ENCODE assay signal across 7 mouse cellular contexts in the genomic region with DNA sequence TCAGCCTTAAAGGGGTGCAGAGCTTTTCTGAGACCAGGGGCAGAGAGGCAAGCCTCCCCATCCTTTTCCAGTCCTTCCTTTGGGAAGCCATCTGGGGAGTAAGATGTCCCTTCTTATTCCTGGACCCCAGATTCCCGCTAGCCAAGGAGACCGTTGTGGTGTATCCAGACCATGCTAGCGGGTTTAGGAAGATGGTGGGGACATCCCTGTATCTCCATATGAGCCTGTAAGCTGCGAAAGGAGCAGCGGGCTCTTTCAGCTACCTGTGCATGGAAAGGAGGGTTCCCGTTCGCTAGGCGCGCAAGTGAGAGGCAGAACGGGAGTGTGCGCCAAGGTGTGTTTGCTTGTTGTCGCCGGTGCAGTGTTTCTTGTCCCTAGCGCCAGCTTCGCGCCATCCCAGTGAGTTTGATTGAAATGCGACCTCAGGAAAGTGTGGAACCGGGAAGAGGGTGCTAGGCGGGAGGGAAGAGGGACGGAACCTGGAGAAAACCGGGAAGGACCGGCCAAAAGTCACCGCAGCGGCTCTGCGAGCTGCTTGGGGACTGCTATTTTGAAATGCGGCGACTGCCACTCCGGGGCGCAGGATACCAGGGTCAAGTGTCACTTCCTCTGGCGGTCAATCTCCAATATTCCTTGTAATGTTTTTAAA. TPM values are rescaled to one million over a fixed set of nuclear protein-coding genes. Genes with fewer than 3 reads are reported as not detected.
A peak's percentile ranks its signal among the peaks of the same experiment; 100 is the strongest.
DNase-seq lines count a peak whose midpoint lies in the region; ATAC-seq and TF ChIP-seq lines count a peak whose summit lies in the region.

No protein-coding gene starts in this region.

- H3K4me1 ChIP-seq in bone marrow macrophage, adult 2 months (ENCODE audit: control insufficient read depth, insufficient read depth, low read length): no peaks in the 10 kb centered on the region
- peaks cover 8% of the 10 kb centered on the region for H3K4me1 ChIP-seq in heart, embryonic 15.5 days (replicated peaks)
- peaks cover 8% of the 10 kb centered on the region for H3K4me1 ChIP-seq in neural tube, embryonic 12.5 days

- peaks cover 70% of the 10 kb centered on the region for H3K27me3 ChIP-seq in heart, embryonic 15.5 days
- H3K27me3 ChIP-seq in neural tube, embryonic 12.5 days (replicated peaks): peaks cover 68% of the 10 kb centered on the region

- peak overlapping the region; percentile 62 for H3K4me2 ChIP-seq in heart, embryonic 15.5 days
- H3K4me2 ChIP-seq in neural tube, embryonic 12.5 days (replicated peaks): peak overlapping the region; percentile 54

- H3K36me3 ChIP-seq in heart, embryonic 15.5 days: no peaks in the 10 kb centered on the region
- H3K36me3 ChIP-seq in neural tube, embryonic 12.5 days: no peaks in the 10 kb centered on the region

- peak overlapping the region; percentile 44 for H3K4me3 ChIP-seq in bone marrow macrophage, adult 2 months (ENCODE audit: insufficient read depth, low read length)
- peak overlapping the region; percentile 38 for H3K4me3 ChIP-seq in heart, embryonic 15.5 days
- H3K4me3 ChIP-seq in neural tube, embryonic 12.5 days: peak overlapping the region; percentile 2; the same call in 1 of the 2 replicates

- ATAC-seq in heart, embryonic 15.5 days (replicated peaks; ENCODE audit: insufficient number of reproducible peaks, insufficient read depth, low FRiP score, low read depth): no peak
- ATAC-seq in neural tube, embryonic 12.5 days (ENCODE audit: low FRiP score, low read depth): no peak

- no peak overlapping the region for H3K27ac ChIP-seq in bone marrow macrophage, adult 2 months (ENCODE audit: insufficient read depth, low read depth, low read length)
- H3K27ac ChIP-seq in heart, embryonic 15.5 days: no peak overlapping the region
- no peak overlapping the region for H3K27ac ChIP-seq in neural tube, embryonic 12.5 days

- H3K9ac ChIP-seq in heart, embryonic 15.5 days: no peak overlapping the region
- H3K9ac ChIP-seq in neural tube, embryonic 12.5 days: no peak overlapping the region

- 1% methylated on average over 30 of the region's 30 CpGs for WGBS in heart, embryonic 15.5 days
- WGBS in neural tube, embryonic 12.5 days: under 1% methylated on average over 30 of the region's 30 CpGs

- no peaks in the 10 kb centered on the region for H3K9me3 ChIP-seq in heart, embryonic 15.5 days (replicated peaks)
- no peaks in the 10 kb centered on the region for H3K9me3 ChIP-seq in neural tube, embryonic 12.5 days

- TF ChIP-seq POLR2A in bone marrow macrophage, adult 2 months (IDR thresholded peaks at IDR 0.05; ENCODE audit: borderline replicate concordance, low read depth, low read length): no peak

- peak; percentile 74 for DNase-seq in cerebellum, adult 9-11 months
- peak; percentile 67 to 75 for DNase-seq in kidney, postnatal 4 days
- no peak for DNase-seq in urinary bladder, postnatal 36 days (ENCODE audit: low spot score in 2 of 2)
- DNase-seq in left cerebral cortex, adult 11 months (ENCODE audit: low spot score): no peak

- TF ChIP-seq CTCF in bone marrow macrophage, adult 2 months (IDR thresholded peaks at IDR 0.05; ENCODE audit: low read depth, low read length): no peak

RNA-seq across cellular contexts. Expression of a gene that starts 46.8 kb away (rescaled TPM):
- polyA plus RNA-seq in bone marrow macrophage, adult 2 months (2012; ENCODE audit: insufficient read depth, insufficient read length, missing spikeins): 37.4 and 40.7 TPM in 2 replicates
- 23.3 and 30.7 TPM in 2 replicates for polyA plus RNA-seq in heart, embryonic 15.5 days (2015; fragmentation: Nextera tagmentation; extraction: Ambion mirVana)
- polyA plus RNA-seq in neural tube, embryonic 12.5 days (2016; fragmentation: Nextera tagmentation; extraction: Ambion mirVana): 87.3 and 89.3 TPM in 2 replicates

RNA-seq across cellular contexts. Expression of a gene that starts 47.5 kb away (rescaled TPM):
- polyA plus RNA-seq in bone marrow macrophage, adult 2 months (2012; ENCODE audit: insufficient read depth, insufficient read length, missing spikeins): not detected in 2 replicates
- polyA plus RNA-seq in heart, embryonic 15.5 days (2015; fragmentation: Nextera tagmentation; extraction: Ambion mirVana): not detected in 2 replicates
- polyA plus RNA-seq in neural tube, embryonic 12.5 days (2016; fragmentation: Nextera tagmentation; extraction: Ambion mirVana): 0.05 TPM in 1 of 2 replicates, not detected in the other

Comparison
In these comparisons a context has a peak if more than half of its experiments do, and no peak if none do; other contexts are left out.
1. DNase-seq: peak in cerebellum, adult 9-11 months (single experiment) and kidney, postnatal 4 days (2 of 2); none in urinary bladder, postnatal 36 days (0 of 2) and left cerebral cortex, adult 11 months (single experiment).
2. Peak in every context shown above with its lines, with median percentiles within 50 percentile points of each other: H3K4me3 ChIP-seq.